Mouse (Mus musculus) common myeloid progenitor, adult 5-6 weeks (primary cell): ENCODE data around the gene Slc2a9. TPM values are rescaled to one million over a fixed set of nuclear protein-coding genes. Genes with fewer than 3 reads are reported as not detected.
A peak's percentile ranks its signal among the peaks of the same experiment; 100 is the strongest.

ENCODE experiments used
- ATAC-seq: replicated peaks from 2 replicates; pipeline ENCODE4 v1.8.0; 2016; ENCODE audit warnings: low read depth, mild to moderate bottlenecking, moderate TSS enrichment, inconsistent platforms; ENCODE audit not compliant: poor library complexity, severe bottlenecking
- total RNA-seq: library from RNA; stranded (forward); fragments of 200-1000, 187-1606 nt; gene quantifications from 2 replicates; pipeline ENCODE4 v1.2.3, GENCODE M21; 2017

Slc2a9 gene
- total RNA-seq, result 4.4 and 4.9 TPM in 2 replicates

DNA sequence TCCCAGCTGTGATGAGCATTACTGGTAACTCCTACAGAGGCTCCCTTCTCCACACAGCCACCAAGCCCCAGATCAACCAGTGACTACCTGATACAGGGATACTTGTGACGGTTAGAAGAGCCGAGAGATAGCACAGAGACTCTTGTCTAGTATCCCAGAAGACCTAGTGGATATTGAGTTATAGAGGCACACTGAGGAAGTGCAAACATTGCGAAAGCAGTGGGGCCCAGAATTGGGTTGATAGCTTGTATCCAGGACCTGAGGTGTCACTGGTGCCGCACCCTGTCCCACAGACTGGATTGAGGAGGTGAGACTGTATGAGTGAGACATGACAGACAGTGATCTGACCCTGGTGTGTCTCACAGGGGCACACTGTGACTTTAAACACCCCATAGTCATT lies at the start of gene Slc2a9:
Gene Slc2a9, minus strand, starts transcription at position 152 of the 400 bp plus-strand sequence.
- no peak for ATAC-seq

DNA sequence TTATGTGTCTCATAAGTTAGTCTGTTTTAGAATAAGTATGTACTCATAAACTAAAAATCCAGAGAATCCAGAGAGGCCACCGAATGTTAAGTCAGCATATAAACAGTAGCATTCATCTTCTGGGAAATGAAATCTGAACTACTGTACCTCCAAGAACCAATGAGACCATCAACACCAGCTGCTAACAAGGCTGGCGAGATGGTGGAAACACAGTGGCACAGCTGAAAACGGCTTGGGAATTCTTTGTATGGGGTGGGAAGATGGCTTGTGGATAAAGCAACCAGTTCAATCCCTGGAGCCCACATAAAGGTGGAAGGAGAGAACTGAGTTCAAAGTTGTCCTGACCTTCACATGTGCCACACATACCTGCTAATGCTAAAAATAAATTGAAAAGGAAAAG lies 49.7 kb upstream of the Slc2a9 start:
- ATAC-seq, result no peak

- no peak for ATAC-seq
Measured at GRCm38 (mm10) chr5:38550221-38550768, 47.4 kb upstream of the Slc2a9 start.

- no peak for ATAC-seq
Measured at GRCm38 (mm10) chr5:38549461-38549909, 46.5 kb upstream of the Slc2a9 start.

DNA sequence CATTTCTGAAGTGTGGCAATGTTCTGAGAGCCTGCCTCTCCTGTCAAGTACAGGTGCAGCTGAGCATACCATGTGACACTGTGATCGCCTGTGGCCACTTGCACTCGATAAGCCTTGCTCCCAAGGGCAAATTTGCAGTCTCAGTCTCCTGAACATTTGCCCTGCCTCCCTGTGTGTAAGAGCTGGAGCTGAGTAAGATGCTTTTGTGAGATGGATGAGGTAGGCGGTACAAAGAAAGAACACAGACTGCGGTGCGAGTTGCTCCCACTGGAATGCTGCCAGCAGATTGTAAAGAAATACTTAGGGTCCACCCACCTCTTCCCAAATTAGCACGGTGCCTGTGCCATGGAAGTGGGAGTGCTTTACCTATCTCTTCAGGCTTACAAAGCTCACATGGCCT lies 44.4 kb upstream of the Slc2a9 start:
- ATAC-seq, result no peak

- no peak for ATAC-seq
Measured at GRCm38 (mm10) chr5:38544423-38545415, 41.8 kb upstream of the Slc2a9 start.

DNA sequence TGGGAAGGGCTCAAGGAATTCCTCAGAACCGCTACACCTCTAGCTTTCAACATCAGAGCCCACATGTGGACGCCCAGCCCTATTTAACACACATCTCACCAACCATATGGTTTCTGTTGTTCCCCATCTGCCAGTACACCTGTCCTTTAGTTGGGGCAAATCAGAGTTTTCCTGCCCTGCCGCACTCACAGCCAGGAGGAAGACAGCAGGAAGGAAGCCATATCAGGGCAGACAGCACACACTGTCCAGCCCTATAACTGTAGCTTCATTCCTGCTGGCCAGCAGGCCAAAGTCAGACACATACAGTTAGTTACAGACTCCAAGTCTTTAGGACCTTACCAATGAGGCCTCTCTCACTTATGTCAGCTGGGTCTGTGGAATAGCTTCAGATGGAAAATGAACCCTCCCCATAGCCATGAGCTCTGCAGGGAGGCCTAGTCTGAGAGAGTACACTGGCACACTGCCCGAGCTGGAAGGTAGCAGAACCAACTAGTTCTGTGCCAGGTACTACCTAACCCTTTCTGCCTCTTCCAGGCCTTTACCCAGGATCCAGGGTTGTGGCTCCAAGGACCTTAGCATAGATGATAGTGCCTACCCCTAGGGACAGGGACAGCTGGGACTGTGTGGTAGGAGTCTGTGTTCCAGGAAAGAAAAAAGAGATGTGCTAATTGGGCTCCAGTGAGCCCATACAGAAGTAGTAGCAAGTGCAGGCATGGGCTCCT lies 40.7 kb upstream of the Slc2a9 start:
- ATAC-seq, result no peak

GRCm38 (mm10) chr5:38541728-38542127 lies 38.8 kb upstream of the Slc2a9 start:
- no peak for ATAC-seq

DNA sequence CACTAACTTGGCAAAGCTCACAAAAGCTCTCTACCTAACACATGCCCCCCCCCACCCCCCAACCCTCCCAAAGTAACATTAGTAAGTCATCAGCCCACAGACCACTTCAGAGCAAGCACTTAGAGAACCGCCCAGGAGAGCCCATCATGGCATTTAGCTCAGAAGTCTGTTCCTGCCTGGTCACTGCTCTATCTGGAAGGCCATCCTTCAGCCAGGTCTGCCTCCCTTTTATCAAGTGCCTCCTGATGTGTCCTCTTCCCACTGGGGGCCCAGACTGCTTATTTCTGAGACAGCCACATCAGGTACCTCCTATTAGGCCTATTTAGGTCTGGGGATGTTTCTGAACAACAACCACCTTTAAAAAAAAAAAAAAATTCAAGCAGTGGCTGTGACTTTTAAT lies 38.0 kb upstream of the Slc2a9 start:
- no peak for ATAC-seq

- no peak for ATAC-seq
Measured at GRCm38 (mm10) chr5:38538508-38538907, 35.6 kb upstream of the Slc2a9 start.

DNA sequence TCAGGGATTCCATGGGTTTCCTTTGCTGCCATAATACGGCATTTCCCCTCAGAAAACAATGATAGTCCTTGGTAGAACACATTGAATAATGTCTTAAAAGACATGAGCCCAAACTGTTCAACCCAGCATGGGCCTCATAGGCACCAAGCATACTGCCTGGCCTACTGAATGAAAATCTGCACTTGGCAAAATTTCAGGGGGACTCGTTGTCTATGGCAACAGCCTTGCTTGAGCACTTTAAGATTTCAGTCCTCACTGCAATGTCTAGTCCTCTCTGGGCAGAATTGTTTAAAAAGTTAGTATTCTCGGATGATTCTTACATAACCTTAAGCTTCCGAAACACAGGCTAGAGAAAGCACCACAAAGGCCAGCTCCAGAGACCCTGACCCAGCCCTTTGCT lies 34.9 kb upstream of the Slc2a9 start:
- no peak for ATAC-seq

- ATAC-seq, result no peak
Measured at GRCm38 (mm10) chr5:38536822-38537221, 33.9 kb upstream of the Slc2a9 start.

DNA sequence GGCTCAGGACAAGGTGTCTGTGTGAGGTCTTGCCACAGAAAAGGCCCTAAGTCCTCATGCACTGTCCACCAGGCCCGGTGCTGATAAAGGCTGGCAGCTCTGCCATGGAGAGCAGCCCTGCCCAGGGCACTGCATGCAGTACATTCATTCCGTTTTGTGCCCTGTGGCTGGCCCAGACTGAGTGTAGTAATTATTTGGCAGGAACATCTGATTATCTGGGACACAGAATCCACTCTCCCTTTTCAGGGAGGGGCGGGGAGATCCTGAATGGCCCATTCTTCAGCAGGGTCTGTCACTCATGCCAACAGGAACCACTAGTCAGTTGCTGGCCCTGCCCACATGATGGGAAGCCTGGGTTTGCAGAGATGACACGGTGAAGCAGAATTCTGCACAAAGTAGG lies 29.1 kb upstream of the Slc2a9 start:
- no peak for ATAC-seq

DNA sequence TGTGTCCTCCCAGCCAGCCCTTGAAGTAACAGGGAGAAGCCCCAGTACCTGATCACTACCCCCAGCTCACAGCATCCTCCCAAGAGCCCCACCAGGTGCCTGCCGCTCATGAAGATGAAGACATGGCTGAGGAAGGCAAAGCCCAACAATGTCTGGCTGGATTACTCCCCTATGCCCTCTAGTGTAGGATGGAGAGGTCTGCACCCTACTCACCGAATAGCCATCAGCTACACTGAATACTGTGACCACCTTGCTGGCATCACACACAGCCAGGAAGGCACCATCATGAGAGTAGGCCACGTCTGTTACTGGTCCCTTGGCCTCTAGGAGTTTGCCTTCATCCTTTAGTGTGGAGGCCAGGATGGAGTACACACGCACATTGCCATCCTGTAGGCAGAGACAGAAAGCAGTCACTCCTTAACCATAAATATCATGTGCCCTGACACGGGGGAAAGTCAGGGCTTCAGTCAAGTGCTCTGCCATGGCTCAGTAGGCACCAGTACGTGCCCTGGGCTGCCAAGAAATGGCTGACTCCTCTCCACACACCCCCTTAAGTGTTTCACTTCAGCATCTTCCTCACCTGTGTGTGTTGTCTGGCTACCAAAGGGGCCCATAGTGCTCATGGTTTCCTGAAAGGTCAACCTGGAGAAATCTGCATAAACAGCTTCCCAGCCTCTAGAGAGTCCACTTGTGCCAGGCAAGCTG lies 26.9 kb upstream of the Slc2a9 start:
- peak; percentile 79 for ATAC-seq

- no peak for ATAC-seq
Measured at GRCm38 (mm10) chr5:38522977-38523376, 20.0 kb upstream of the Slc2a9 start.

GRCm38 (mm10) chr5:38520838-38521237 lies 17.9 kb upstream of the Slc2a9 start:
- ATAC-seq, result no peak

GRCm38 (mm10) chr5:38516267-38516666 lies 13.3 kb upstream of the Slc2a9 start:
- peak; percentile 96 for ATAC-seq

GRCm38 (mm10) chr5:38512991-38513390 lies 10.0 kb upstream of the Slc2a9 start:
- ATAC-seq, result no peak

- 0 out of 2 replicates have a peak, but pooled peaks have one; percentile 24 for ATAC-seq
Measured at GRCm38 (mm10) chr5:38509568-38509967, 6.6 kb upstream of the Slc2a9 start.

DNA sequence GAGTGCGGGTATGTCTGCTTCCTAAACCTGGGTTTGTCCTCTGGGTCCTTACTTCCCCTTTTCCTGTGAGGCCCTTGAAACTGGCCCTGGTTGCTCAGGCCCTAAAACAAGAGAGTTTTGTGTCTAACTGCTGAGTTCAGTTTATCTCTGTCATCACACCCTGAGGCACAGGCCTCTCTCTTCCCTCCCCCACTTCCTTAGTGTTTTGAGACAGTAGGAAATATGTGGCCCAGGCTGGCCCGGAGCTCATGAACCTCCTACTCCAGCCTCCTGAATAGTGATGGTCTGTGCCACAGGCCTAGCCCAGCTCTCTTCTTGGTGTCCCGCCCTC lies 2.5 kb upstream of the Slc2a9 start:
- ATAC-seq, result peak; percentile 91
